Mouse (Mus musculus) large intestine, adult 2 months (tissue): ENCODE results near the gene Gm4559. TPM values are rescaled to one million over a fixed set of nuclear protein-coding genes. Genes with fewer than 3 reads are reported as not detected.
"Not testable (repeated sequence)": the region's sequence is repeated elsewhere in the genome, so short reads cannot be mapped to it uniquely, and the experiment has no call there.

Experiments used
- DNase-seq: peaks from one replicate; pipeline ENCODE4 v3.0.0-alpha.2; 2012; ENCODE audit warnings: low read depth, low spot score
- WGBS: fragments of 180-500 bp; shearing (Covaris S2); methylation state at CpG from one replicate; pipeline ENCODE4 v1.1.7; 2018; 5-methylcytosine and 5-hydroxymethylcytosine counted together
- polyA plus RNA-seq: library from polyadenylated mRNA; depleted of rRNA; stranded (reverse); fragments of >200 nt; gene quantifications from 2 replicates; pipeline ENCODE4 v1.2.3, GENCODE M21; 2012; rRNA removed

Gene Gm4559
- polyA plus RNA-seq = not detected in 2 replicates

GRCm38 (mm10) chr7:142274263-142274662 is at the start of gene Gm4559:
Gm4559 (minus strand) TSS chr7:142274363.
- DNase-seq = not testable (repeated sequence)

- no peak for DNase-seq
- 83% methylated on average over 12 of the region's 12 CpGs for WGBS
Observed at GRCm38 (mm10) chr7:142323396-142324117, 49.4 kb upstream of the Gm4559 start.

- WGBS = 83% methylated on average over 6 of the region's 6 CpGs
- no peak for DNase-seq
Observed at GRCm38 (mm10) chr7:142322641-142323040, 48.5 kb upstream of the Gm4559 start.

- 80% methylated on average over 7 of the region's 10 CpGs for WGBS
- not testable (repeated sequence) for DNase-seq
Observed at GRCm38 (mm10) chr7:142321637-142322306, 47.6 kb upstream of the Gm4559 start.

- WGBS = 40% methylated on average over 2 of the region's 2 CpGs
- DNase-seq = no peak
Observed at GRCm38 (mm10) chr7:142320906-142321305, 46.7 kb upstream of the Gm4559 start.

- 83% methylated on average over 11 of the region's 11 CpGs for whole genome bisulfite sequencing
- no peak for DNase-seq
Observed at GRCm38 (mm10) chr7:142319124-142319523, 45.0 kb upstream of the Gm4559 start.

- WGBS = 78% methylated on average over 5 of the region's 5 CpGs
- DNase-seq = no peak
Observed at GRCm38 (mm10) chr7:142317216-142317615, 43.1 kb upstream of the Gm4559 start.

- no peak for DNase-seq
- 42% methylated on average over 6 of the region's 6 CpGs for WGBS
Observed at GRCm38 (mm10) chr7:142316558-142316957, 42.4 kb upstream of the Gm4559 start.

GRCm38 (mm10) chr7:142314600-142315285 is 40.6 kb upstream of the Gm4559 start:
- no peak for DNase-seq
- 59% methylated on average over 5 of the region's 5 CpGs for WGBS

GRCm38 (mm10) chr7:142303929-142304328 is 29.8 kb upstream of the Gm4559 start:
- WGBS = 61% methylated on average over 1 of the region's 1 CpGs
- not testable (repeated sequence) for DNase-seq

- 17% methylated on average over 3 of the region's 3 CpGs for WGBS
- DNase-seq = no peak
Observed at GRCm38 (mm10) chr7:142303249-142303648, 29.1 kb upstream of the Gm4559 start, which contains the start of gene Krtap5-4. Krtap5-4 (plus strand) TSS chr7:142303549.

GRCm38 (mm10) chr7:142297018-142297417 is 22.9 kb upstream of the Gm4559 start, which contains the start of gene Krtap5-1:
Krtap5-1 (minus strand) TSS chr7:142297118.
- DNase-seq = not testable (repeated sequence)

- 18% methylated on average over 4 of the region's 4 CpGs for WGBS
- not testable (repeated sequence) for DNase-seq
Observed at GRCm38 (mm10) chr7:142296108-142296507, 21.9 kb upstream of the Gm4559 start.

- DNase-seq = no peak
Observed at GRCm38 (mm10) chr7:142295418-142295817, 21.3 kb upstream of the Gm4559 start.

- not testable (repeated sequence) for DNase-seq
- WGBS = 0% methylated on average over 2 of the region's 2 CpGs
Observed at GRCm38 (mm10) chr7:142293851-142294250, 19.7 kb upstream of the Gm4559 start.

GRCm38 (mm10) chr7:142285910-142286612 is 11.9 kb upstream of the Gm4559 start:
- DNase-seq = not testable (repeated sequence)
- WGBS = 50% methylated on average over 9 of the region's 9 CpGs

- WGBS = 15% methylated on average over 23 of the region's 23 CpGs
- DNase-seq = peak; percentile 10
Observed at GRCm38 (mm10) chr7:142285130-142285835, 11.1 kb upstream of the Gm4559 start.

- under 1% methylated on average over 19 of the region's 19 CpGs for WGBS
Observed at GRCm38 (mm10) chr7:142284615-142285080, 10.5 kb upstream of the Gm4559 start.

GRCm38 (mm10) chr7:142284023-142284591 is 9.9 kb upstream of the Gm4559 start:
- under 1% methylated on average over 38 of the region's 38 CpGs for WGBS
- peak; percentile 28 for DNase-seq

More at GRCm38 (mm10) chr7:142284615-142285080, 10.5 kb upstream of the Gm4559 start:
- DNase-seq = peak; percentile 93
